Mouse (Mus musculus) ovary, adult 18-20 months (tissue): ENCODE measurements at regions not wholly inside any gene's neighbourhood (a gene's known extent, or its start where the extent isn't known, plus 50 kb on each side); places are given as distances from the start of the nearest gene placed in this dataset.

Source experiments
- DNase-seq: peaks from one replicate; pipeline ENCODE4 v3.0.0; 2022; ENCODE audit warnings: low spot score, mixed read lengths

GRCm38 (mm10) chr2:75570246-75570645, 88.8 kb upstream of the Hnrnpa3 start:
- no peak for DNase-seq

DNA sequence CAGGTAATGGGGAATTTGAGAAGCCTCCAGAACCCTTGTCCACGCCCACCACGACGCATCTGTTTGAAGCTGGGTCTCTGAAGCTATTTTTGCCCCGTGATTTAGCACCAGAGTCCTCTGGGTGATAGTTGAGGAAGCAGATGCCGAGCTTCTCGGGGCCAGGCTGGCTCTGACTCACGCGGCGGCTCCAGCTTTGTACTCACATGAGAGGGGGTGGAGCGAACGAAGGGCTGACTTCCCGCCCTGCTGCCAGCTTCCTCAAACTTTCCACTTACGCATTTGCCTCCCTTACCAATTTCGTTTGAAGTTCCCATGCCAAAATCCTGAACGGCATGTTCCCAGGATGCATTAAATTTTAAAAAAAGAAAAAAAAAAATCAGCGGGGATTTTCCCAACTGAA, 74.1 kb upstream of the Hnrnpa3 start:
- peak; percentile 76 for DNase-seq

GRCm38 (mm10) chr2:75588572-75588971, 70.5 kb upstream of the Hnrnpa3 start:
- no peak for DNase-seq

DNA sequence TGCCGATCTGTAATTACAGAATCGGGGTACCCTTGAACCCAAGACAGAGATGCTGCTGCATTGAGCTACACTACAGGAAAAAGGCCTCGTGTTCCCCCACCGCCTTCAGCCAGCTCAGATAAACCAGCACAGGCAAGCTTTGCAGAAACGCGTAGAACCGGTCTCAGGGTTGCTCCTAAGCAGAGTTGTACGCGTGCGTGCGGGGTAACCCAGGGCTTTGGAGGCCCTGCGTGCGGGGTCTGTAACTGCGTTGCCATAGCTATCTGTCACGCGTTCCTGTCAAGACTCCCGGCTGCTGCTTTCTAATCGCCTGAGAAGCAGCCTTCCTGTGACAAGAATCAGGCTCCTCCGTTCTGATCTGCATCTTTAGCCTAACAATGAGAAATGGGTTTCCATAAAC, 69.6 kb upstream of the Hnrnpa3 start:
- no peak for DNase-seq

GRCm38 (mm10) chr2:75590175-75590574, 68.9 kb upstream of the Hnrnpa3 start:
- peak; percentile 69 for DNase-seq

- DNase-seq = no peak
These were observed 58.5 kb upstream of the Hnrnpa3 start for GRCm38 (mm10) chr2:75600511-75600910.

DNA sequence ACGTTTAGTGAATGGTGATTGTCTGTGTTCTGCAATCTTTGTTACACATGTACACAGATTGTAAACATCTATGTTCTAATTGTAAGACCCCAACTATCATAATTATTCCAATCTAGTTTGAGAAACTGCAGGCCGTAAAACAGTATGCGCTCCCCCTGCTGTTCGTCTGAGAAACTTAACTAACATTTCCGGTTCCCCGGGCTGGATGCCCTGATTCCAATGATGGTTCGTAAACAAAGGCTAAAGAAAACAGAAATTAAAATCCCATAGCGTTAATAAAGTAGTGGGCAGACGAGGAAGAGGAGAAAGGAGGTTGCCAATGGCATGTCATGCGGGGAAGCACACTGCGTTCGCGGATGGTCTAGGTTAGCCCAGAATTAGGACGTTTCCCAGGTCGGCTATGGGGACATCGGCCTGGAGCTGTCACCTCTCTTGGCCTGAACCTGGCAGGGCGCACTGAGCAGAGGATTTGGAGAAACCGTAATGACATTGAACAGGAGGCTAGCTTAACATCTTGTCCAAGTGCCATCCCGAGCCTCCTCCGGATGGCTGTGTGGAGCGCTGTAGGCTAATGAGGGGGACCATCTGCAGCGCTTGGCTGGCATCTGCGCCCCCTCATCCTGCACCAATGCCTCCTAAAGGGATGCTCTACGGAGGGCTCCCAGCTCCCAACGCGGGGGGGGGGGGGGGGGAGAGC, 55.7 kb upstream of the Hnrnpa3 start:
- no peak for DNase-seq

GRCm38 (mm10) chr2:75605634-75606033, 53.4 kb upstream of the Hnrnpa3 start:
- no peak for DNase-seq

GRCm38 (mm10) chr2:75607010-75607915, 51.8 kb upstream of the Hnrnpa3 start:
- no peak for DNase-seq

DNA sequence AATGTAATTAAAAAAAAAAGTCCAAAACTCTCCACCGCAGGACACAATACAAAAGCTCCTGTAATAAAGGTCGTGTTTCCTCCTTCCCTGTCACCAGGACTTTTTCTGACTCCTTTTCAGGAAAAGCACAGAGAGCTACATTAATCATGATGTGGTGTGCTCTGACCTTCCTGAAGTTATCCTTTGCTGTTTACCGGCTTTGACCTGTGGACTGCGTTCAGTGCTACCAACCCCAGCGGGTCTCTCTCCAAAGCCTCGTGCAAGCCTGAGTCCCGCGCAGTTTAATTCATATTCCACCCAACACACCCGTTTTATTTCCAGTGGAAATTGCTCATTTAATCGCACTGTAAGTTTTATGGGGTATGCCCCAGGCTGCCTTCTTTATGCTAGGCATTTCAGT, 51.1 kb upstream of the Hnrnpa3 start:
- DNase-seq = no peak

- no peak for DNase-seq
These were observed 50.6 kb upstream of the Hnrnpa3 start for GRCm38 (mm10) chr2:75608482-75608881.

GRCm38 (mm10) chr2:75609150-75609946, 49.7 kb upstream of the Hnrnpa3 start:
- DNase-seq = no peak
